Mouse (Mus musculus) kidney, embryonic 16.5 days (tissue): Measurements from ENCODE around the gene Atp8a2. TPM values are rescaled to one million over a fixed set of nuclear protein-coding genes. Genes with fewer than 3 reads are reported as not detected.

Experiments used
- ATAC-seq: fragments of 200-750 bp; cut with Nextera tagmentation; 2 replicates; pipeline ENCODE4 v1.8.0; 2017; ENCODE audit warnings: moderate TSS enrichment; ENCODE audit not compliant: low FRiP score, low TSS enrichment
- H3K27ac ChIP-seq: fragments of 300-500 bp; sonication (generic); 2 replicates; pipeline ENCODE4 v1.5.1; 2014; ENCODE audit warnings: low read length
- H3K27me3 ChIP-seq: fragments of 300-500 bp; sonication (generic); 2 replicates; pipeline ENCODE4 v1.6.1; 2014; ENCODE audit warnings: low read length, control low read depth, mixed read lengths; ENCODE audit not compliant: insufficient read depth
- H3K36me3 ChIP-seq: fragments of 300-500 bp; sonication (generic); 2 replicates; pipeline ENCODE4 v1.6.1; 2014; ENCODE audit warnings: low read length, control low read depth, mixed read lengths; ENCODE audit not compliant: insufficient read depth
- H3K4me1 ChIP-seq: fragments of 300-500 bp; sonication (generic); 2 replicates; pipeline ENCODE4 v1.6.1; 2014; ENCODE audit warnings: low read length, control low read depth, mixed read lengths; ENCODE audit not compliant: insufficient read depth
- H3K4me2 ChIP-seq: fragments of 300-500 bp; sonication (generic); replicated peaks from 2 replicates; pipeline ENCODE4 v1.6.1; 2014; ENCODE audit warnings: low read depth, low read length
- H3K4me3 ChIP-seq: fragments of 300-500 bp; sonication (generic); 2 replicates; pipeline ENCODE4 v1.5.1; 2014; ENCODE audit warnings: mild to moderate bottlenecking, low read length
- H3K9ac ChIP-seq: fragments of 300-500 bp; sonication (generic); replicated peaks from 2 replicates; pipeline ENCODE4 v1.6.1; 2014; ENCODE audit warnings: low read length
- H3K9me3 ChIP-seq: fragments of 300-500 bp; sonication (generic); 2 replicates; pipeline ENCODE4 v1.6.1; 2016; ENCODE audit warnings: low read length, control low read depth
- WGBS: fragments of 180-500 bp; shearing (Covaris S2); extraction: QIAGEN DNeasy Blood & Tissue Kit; methylation state at CpG from one replicate; pipeline ENCODE4 v1.1.7; 2014; 5-methylcytosine and 5-hydroxymethylcytosine counted together
- polyA plus RNA-seq: library from polyadenylated mRNA; unstranded; fragments of >200 nt; fragmentation: Nextera tagmentation; extraction: Ambion mirVana; gene quantifications from 2 replicates; pipeline ENCODE4 v1.2.1, GENCODE M21; 2015

Gene Atp8a2
- polyA plus RNA-seq, 1 experiment from 2014 or later: 1.3 TPM

DNA sequence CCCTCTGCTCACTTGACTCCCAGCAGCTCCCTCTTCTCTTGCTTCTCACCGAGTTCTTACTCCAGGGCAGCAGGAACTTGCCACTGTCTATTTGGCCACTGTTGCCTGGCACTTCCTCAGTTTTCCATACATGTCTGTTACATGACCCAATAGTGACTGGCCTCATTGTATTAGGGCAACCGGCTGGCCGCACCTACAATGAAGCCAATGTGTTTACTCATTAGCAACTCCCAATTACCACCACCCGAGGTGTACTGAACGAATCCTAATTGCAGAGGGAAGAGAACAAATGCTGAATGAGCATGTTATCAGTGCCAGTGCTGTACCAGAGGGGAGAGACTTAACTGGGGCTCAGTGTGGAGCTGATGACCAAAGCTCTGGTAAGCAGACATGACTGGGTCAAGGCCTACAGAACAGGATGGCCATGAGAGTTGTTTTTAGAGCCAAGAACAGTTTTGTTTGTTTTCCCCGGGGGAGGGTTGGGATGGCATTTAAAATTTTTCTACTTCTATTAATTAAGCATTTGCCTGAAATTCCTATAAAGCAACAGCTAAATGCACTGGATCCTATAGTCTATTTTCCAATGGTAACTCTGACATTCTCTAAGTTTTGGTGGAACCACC is 524.0 kb downstream of the Atp8a2 start:
- ATAC-seq: no peak
- Histone ChIP-seq H3K4me1 (peaks cover 24% of the 10 kb centered on the region), H3K4me2 (no peak overlapping the region), H3K27me3 (0 out of 2 replicates have a peak, but pooled peaks cover 3% of the 10 kb centered on the region), H3K9me3 (no peaks in the 10 kb centered on the region), H3K27ac (no peak overlapping the region), H3K36me3 (no peaks in the 10 kb centered on the region), H3K4me3 (no peak overlapping the region), H3K9ac (no peak overlapping the region)
- WGBS: 69% methylated on average over 6 of the region's 6 CpGs

DNA sequence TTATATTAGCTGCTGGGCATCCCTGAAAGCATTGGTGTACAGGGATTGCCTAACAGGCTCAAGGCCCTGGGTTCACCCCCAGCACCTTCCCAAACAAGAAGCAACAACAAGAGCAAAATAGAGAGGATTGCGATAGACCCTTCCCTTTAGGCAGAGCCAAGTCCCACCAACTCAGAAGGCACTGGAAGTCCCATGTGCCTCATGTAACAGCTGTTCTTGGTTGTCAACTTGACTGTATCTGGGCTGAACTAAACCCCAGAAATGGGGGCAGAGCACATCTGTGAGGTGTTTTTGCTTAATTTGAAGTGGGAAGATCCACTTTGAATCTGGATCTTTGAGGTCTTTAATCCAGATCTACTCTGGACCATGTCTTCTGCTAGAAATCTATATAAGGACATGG is 539.9 kb downstream of the Atp8a2 start:
- WGBS: 96% methylated on average over 1 of the region's 1 CpGs
- Histone ChIP-seq H3K4me2 (no peak overlapping the region), H3K9me3 (no peaks in the 10 kb centered on the region), H3K4me3 (no peak overlapping the region), H3K4me1 (no peaks in the 10 kb centered on the region), H3K27me3 (no peaks in the 10 kb centered on the region), H3K36me3 (no peaks in the 10 kb centered on the region), H3K27ac (no peak overlapping the region), H3K9ac (no peak overlapping the region)
- no peak for ATAC-seq

DNA sequence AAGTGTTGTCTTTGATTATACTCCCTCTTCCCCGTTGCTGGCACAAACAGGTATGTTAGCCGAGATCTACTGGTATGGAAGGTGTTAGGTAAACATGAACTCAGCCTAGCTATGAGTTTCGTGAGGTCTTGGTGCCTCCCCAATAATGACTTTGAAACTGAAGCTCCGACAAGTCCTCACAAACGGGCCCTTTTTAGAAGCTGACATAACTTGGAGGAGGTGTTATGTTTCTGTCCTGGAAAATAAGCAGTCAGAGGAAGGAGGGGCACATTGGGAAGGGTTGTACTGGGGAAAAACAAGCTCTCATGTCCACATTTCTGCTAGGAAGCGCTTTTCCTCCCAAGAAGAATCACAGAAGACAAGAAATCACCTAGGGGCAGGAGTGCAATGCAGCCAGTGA is 540.4 kb downstream of the Atp8a2 start:
- H3K4me3 ChIP-seq: no peak overlapping the region
- no peak overlapping the region for H3K9ac ChIP-seq
- 25% methylated on average over 6 of the region's 6 CpGs for WGBS
- no peaks in the 10 kb centered on the region for H3K9me3 ChIP-seq
- H3K27ac ChIP-seq: no peak overlapping the region
- ATAC-seq: no peak
- H3K27me3 ChIP-seq: no peaks in the 10 kb centered on the region
- H3K4me2 ChIP-seq: no peak overlapping the region
- H3K4me1 ChIP-seq: no peaks in the 10 kb centered on the region
- H3K36me3 ChIP-seq: no peaks in the 10 kb centered on the region

DNA sequence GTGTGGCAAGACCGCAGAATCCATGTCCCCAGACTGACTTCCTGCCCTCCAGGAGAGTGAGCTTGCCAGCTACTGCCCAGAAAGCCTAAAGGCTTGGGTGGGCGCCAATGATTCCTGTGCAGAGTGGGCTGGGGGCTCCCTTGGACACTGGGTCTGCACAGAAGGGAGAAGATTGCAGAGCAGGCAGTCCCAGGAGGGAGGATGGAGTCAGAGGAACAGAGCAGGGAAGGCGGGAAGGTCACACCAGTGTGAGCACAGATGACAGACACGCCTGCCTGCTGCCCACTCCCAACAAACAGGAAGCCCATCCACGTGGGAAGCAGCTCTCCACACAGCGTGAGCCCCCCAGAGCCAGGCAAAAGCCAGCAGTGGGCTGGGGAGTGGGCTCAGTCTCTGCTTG is 547.6 kb downstream of the Atp8a2 start:
- peaks cover 16% of the 10 kb centered on the region for H3K4me1 ChIP-seq
- no peak overlapping the region for H3K9ac ChIP-seq
- H3K4me3 ChIP-seq: no peak overlapping the region
- H3K36me3 ChIP-seq: no peaks in the 10 kb centered on the region
- H3K9me3 ChIP-seq: no peaks in the 10 kb centered on the region
- no peak overlapping the region for H3K4me2 ChIP-seq
- H3K27ac ChIP-seq: no peak overlapping the region
- ATAC-seq: no peak
- 51% methylated on average over 6 of the region's 6 CpGs for WGBS
- no peaks in the 10 kb centered on the region for H3K27me3 ChIP-seq

DNA sequence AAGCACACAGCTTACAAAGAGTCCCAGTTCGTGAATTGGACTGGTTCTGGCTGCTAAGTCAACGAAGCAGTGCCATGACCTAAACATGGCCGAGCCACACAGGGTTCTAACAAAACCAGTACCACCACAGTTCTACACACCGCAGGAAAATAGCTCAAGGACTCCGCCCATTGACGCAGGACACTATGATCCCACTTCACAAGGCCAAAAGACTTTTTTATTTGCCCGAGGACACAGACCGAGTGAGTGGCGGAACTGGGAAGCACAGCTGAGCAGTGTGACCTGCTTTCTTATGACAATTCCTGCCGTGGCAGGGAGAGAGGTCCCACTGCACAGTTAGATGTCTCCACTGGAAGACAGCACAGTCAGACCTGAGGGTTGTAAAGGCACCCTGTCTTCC is 548.4 kb downstream of the Atp8a2 start:
- Histone ChIP-seq H3K4me1 (peaks cover 18% of the 10 kb centered on the region), H3K36me3 (no peaks in the 10 kb centered on the region), H3K27me3 (no peaks in the 10 kb centered on the region), H3K9me3 (no peaks in the 10 kb centered on the region), H3K27ac (no peak overlapping the region), H3K4me3 (no peak overlapping the region), H3K9ac (no peak overlapping the region), H3K4me2 (no peak overlapping the region)
- no peak for ATAC-seq
- WGBS: 71% methylated on average over 10 of the region's 10 CpGs

- no peaks in the 10 kb centered on the region for H3K36me3 ChIP-seq
- no peak overlapping the region for H3K4me3 ChIP-seq
- H3K9me3 ChIP-seq: no peaks in the 10 kb centered on the region
- H3K27me3 ChIP-seq: no peaks in the 10 kb centered on the region
- no peak overlapping the region for H3K9ac ChIP-seq
- ATAC-seq: peak; percentile 49; the same call in 1 of the 2 replicates
- no peak overlapping the region for H3K4me2 ChIP-seq
- peaks cover 24% of the 10 kb centered on the region for H3K4me1 ChIP-seq
- 41% methylated on average over 16 of the region's 16 CpGs for WGBS
- H3K27ac ChIP-seq: 0 out of 2 replicates have a peak overlapping the region, but pooled peaks have one; percentile 27
Measured at GRCm38 (mm10) chr14:59646826-59647697, 549.9 kb downstream of the Atp8a2 start.

GRCm38 (mm10) chr14:59644896-59645295 is 552.1 kb downstream of the Atp8a2 start:
- WGBS: 69% methylated on average over 3 of the region's 3 CpGs
- Histone ChIP-seq H3K9me3 (no peaks in the 10 kb centered on the region), H3K36me3 (no peaks in the 10 kb centered on the region), H3K4me2 (no peak overlapping the region), H3K9ac (no peak overlapping the region), H3K27ac (no peak overlapping the region), H3K4me3 (no peak overlapping the region), H3K4me1 (peaks cover 26% of the 10 kb centered on the region), H3K27me3 (no peaks in the 10 kb centered on the region)
- ATAC-seq: no peak

- H3K4me2 ChIP-seq: no peak overlapping the region
- no peaks in the 10 kb centered on the region for H3K27me3 ChIP-seq
- H3K9ac ChIP-seq: no peak overlapping the region
- no peak for ATAC-seq
- WGBS: 60% methylated on average over 1 of the region's 1 CpGs
- H3K4me1 ChIP-seq: peaks cover 28% of the 10 kb centered on the region
- H3K36me3 ChIP-seq: no peaks in the 10 kb centered on the region
- no peak overlapping the region for H3K27ac ChIP-seq
- no peaks in the 10 kb centered on the region for H3K9me3 ChIP-seq
- H3K4me3 ChIP-seq: no peak overlapping the region
Measured at GRCm38 (mm10) chr14:59644166-59644565, 552.8 kb downstream of the Atp8a2 start.

GRCm38 (mm10) chr14:59643582-59643981 is 553.4 kb downstream of the Atp8a2 start:
- Histone ChIP-seq H3K9ac (no peak overlapping the region), H3K4me2 (no peak overlapping the region)
- 18% methylated on average over 12 of the region's 12 CpGs for WGBS

GRCm38 (mm10) chr14:59641856-59642255 is 555.1 kb downstream of the Atp8a2 start:
- Histone ChIP-seq H3K27ac (no peak overlapping the region), H3K4me1 (peaks cover 17% of the 10 kb centered on the region), H3K9ac (no peak overlapping the region), H3K36me3 (no peaks in the 10 kb centered on the region), H3K4me3 (no peak overlapping the region), H3K27me3 (no peaks in the 10 kb centered on the region), H3K9me3 (no peaks in the 10 kb centered on the region), H3K4me2 (no peak overlapping the region)
- no peak for ATAC-seq
- 35% methylated on average over 5 of the region's 5 CpGs for WGBS

More at GRCm38 (mm10) chr14:59643582-59643981, 553.4 kb downstream of the Atp8a2 start:
- Histone ChIP-seq H3K36me3 (no peaks in the 10 kb centered on the region), H3K4me1 (peaks cover 27% of the 10 kb centered on the region), H3K27ac (no peak overlapping the region), H3K27me3 (no peaks in the 10 kb centered on the region), H3K9me3 (no peaks in the 10 kb centered on the region), H3K4me3 (no peak overlapping the region)
- no peak for ATAC-seq
